Mouse (Mus musculus) embryonic facial prominence, embryonic 14.5 days (tissue): ENCODE measurements at regions not wholly inside any gene's neighbourhood (a gene's known extent, or its start where the extent isn't known, plus 50 kb on each side); places are given as distances from the start of the nearest gene placed in this dataset.

ENCODE experiments used
- ATAC-seq: fragments of 200-750 bp; cut with Nextera tagmentation; 2 replicates; pipeline ENCODE4 v1.8.0; 2017; ENCODE audit warnings: low read depth, moderate number of reproducible peaks, moderate TSS enrichment
- DNase-seq: peaks from one replicate; pipeline ENCODE4 v3.0.0-alpha.2; 2015; ENCODE audit warnings: low spot score
- H3K27ac ChIP-seq: fragments of 300-500 bp; sonication (generic); replicated peaks from 2 replicates; pipeline ENCODE4 v1.5.1; 2014; ENCODE audit warnings: low read depth, mild to moderate bottlenecking, low read length, moderate library complexity
- H3K27me3 ChIP-seq: fragments of 300-500 bp; sonication (generic); replicated peaks from 2 replicates; pipeline ENCODE4 v1.6.1; 2014; ENCODE audit warnings: low read length; ENCODE audit not compliant: control insufficient read depth, insufficient read depth
- H3K36me3 ChIP-seq: fragments of 300-500 bp; sonication (generic); 2 replicates; pipeline ENCODE4 v1.6.1; 2014; ENCODE audit warnings: low read length, mixed read lengths; ENCODE audit not compliant: control insufficient read depth, insufficient read depth
- H3K4me1 ChIP-seq: fragments of 300-500 bp; sonication (generic); 2 replicates; pipeline ENCODE4 v1.6.1; 2014; ENCODE audit warnings: antibody characterized with exemption, low read length; ENCODE audit not compliant: control insufficient read depth, insufficient read depth
- H3K4me2 ChIP-seq: fragments of 300-500 bp; sonication (generic); 2 replicates; pipeline ENCODE4 v1.6.1; 2014; ENCODE audit warnings: low read depth, mild to moderate bottlenecking, low read length, moderate library complexity, mixed read lengths
- H3K4me3 ChIP-seq: fragments of 300-500 bp; sonication (generic); 2 replicates; pipeline ENCODE4 v1.5.1; 2014; ENCODE audit warnings: low read depth, mild to moderate bottlenecking, low read length
- H3K9ac ChIP-seq: fragments of 300-500 bp; sonication (generic); 2 replicates; pipeline ENCODE4 v1.6.1; 2014; ENCODE audit warnings: low read depth, mild to moderate bottlenecking, low read length, moderate library complexity, mixed read lengths
- H3K9me3 ChIP-seq: fragments of 300-500 bp; sonication (generic); 2 replicates; pipeline ENCODE4 v1.6.1; 2016; ENCODE audit warnings: low read length; ENCODE audit not compliant: control insufficient read depth
- WGBS: fragments of 180-500 bp; shearing (Covaris S2); extraction: QIAGEN DNeasy Blood & Tissue Kit; methylation state at CpG from one replicate; pipeline ENCODE4 v1.1.7; 2014; 5-methylcytosine and 5-hydroxymethylcytosine counted together

- no peak overlapping the region for H3K4me2 ChIP-seq
- WGBS = 66% methylated on average over 3 of the region's 3 CpGs
- no peaks in the 10 kb centered on the region for H3K9me3 ChIP-seq
- ATAC-seq (no peak), DNase-seq (no peak)
- no peak overlapping the region for H3K27ac ChIP-seq
- H3K4me3 ChIP-seq = no peak overlapping the region
- H3K9ac ChIP-seq = no peak overlapping the region
- no peaks in the 10 kb centered on the region for H3K27me3 ChIP-seq
- no peaks in the 10 kb centered on the region for H3K36me3 ChIP-seq
- no peaks in the 10 kb centered on the region for H3K4me1 ChIP-seq
Measured at GRCm38 (mm10) chr1:57075221-57075620, 96.8 kb upstream of the Satb2 start.

GRCm38 (mm10) chr1:57076696-57077095 is 98.2 kb upstream of the Satb2 start:
- WGBS = 20% methylated on average over 8 of the region's 8 CpGs
- no peak overlapping the region for H3K27ac ChIP-seq
- no peak overlapping the region for H3K9ac ChIP-seq
- H3K36me3 ChIP-seq = no peaks in the 10 kb centered on the region
- no peak overlapping the region for H3K4me3 ChIP-seq
- no peaks in the 10 kb centered on the region for H3K4me1 ChIP-seq
- no peak for DNase-seq
- ATAC-seq = no peak
- no peaks in the 10 kb centered on the region for H3K27me3 ChIP-seq
- no peaks in the 10 kb centered on the region for H3K9me3 ChIP-seq
- no peak overlapping the region for H3K4me2 ChIP-seq

GRCm38 (mm10) chr1:57080306-57080705 is 101.9 kb upstream of the Satb2 start:
- Histone ChIP-seq H3K4me3 (no peak overlapping the region), H3K4me1 (peaks cover 7% of the 10 kb centered on the region; the same call in 1 of the 2 replicates), H3K9me3 (no peaks in the 10 kb centered on the region), H3K9ac (no peak overlapping the region), H3K4me2 (no peak overlapping the region), H3K36me3 (no peaks in the 10 kb centered on the region), H3K27me3 (no peaks in the 10 kb centered on the region), H3K27ac (no peak overlapping the region)
- 28% methylated on average over 4 of the region's 4 CpGs for WGBS
- DNase-seq (no peak), ATAC-seq (no peak)

- Histone ChIP-seq H3K27ac (no peak overlapping the region), H3K27me3 (no peaks in the 10 kb centered on the region), H3K9me3 (no peaks in the 10 kb centered on the region), H3K36me3 (no peaks in the 10 kb centered on the region), H3K4me1 (peaks cover 8% of the 10 kb centered on the region; the same call in 1 of the 2 replicates), H3K4me3 (no peak overlapping the region), H3K9ac (no peak overlapping the region), H3K4me2 (peak overlapping the region; percentile 28; the same call in 1 of the 2 replicates)
- no peak for DNase-seq
- ATAC-seq = no peak
- 43% methylated on average over 17 of the region's 17 CpGs for WGBS
Measured at GRCm38 (mm10) chr1:57083134-57083533, 104.7 kb upstream of the Satb2 start.

GRCm38 (mm10) chr1:57083540-57084083 is 105.2 kb upstream of the Satb2 start:
- H3K27me3 ChIP-seq = no peaks in the 10 kb centered on the region
- no peaks in the 10 kb centered on the region for H3K9me3 ChIP-seq
- no peak overlapping the region for H3K9ac ChIP-seq
- H3K4me1 ChIP-seq = peaks cover 10% of the 10 kb centered on the region; the same call in 1 of the 2 replicates
- H3K27ac ChIP-seq = no peak overlapping the region
- H3K4me2 ChIP-seq = 0 out of 2 replicates have a peak overlapping the region, but pooled peaks have one; percentile 28
- no peak for DNase-seq
- no peaks in the 10 kb centered on the region for H3K36me3 ChIP-seq
- H3K4me3 ChIP-seq = no peak overlapping the region
- WGBS = 68% methylated on average over 6 of the region's 6 CpGs
- ATAC-seq = no peak

GRCm38 (mm10) chr1:57095361-57096247 is 117.2 kb upstream of the Satb2 start:
- H3K9ac ChIP-seq = no peak overlapping the region
- ATAC-seq (peak; percentile 63), DNase-seq (peak; percentile 66)
- H3K4me2 ChIP-seq = peak overlapping the region; percentile 14; the same call in 1 of the 2 replicates
- H3K4me1 ChIP-seq = peaks cover 19% of the 10 kb centered on the region
- no peak overlapping the region for H3K4me3 ChIP-seq
- H3K9me3 ChIP-seq = no peaks in the 10 kb centered on the region
- H3K27me3 ChIP-seq = no peaks in the 10 kb centered on the region
- WGBS = 48% methylated on average over 18 of the region's 18 CpGs
- H3K27ac ChIP-seq = peak overlapping the region; percentile 68; the same call in 1 of the 2 replicates
- H3K36me3 ChIP-seq = no peaks in the 10 kb centered on the region

- H3K4me2 ChIP-seq = peak overlapping the region; percentile 14; the same call in 1 of the 2 replicates
- peak; percentile 64 for DNase-seq
- no peak overlapping the region for H3K4me3 ChIP-seq
- H3K9me3 ChIP-seq = no peaks in the 10 kb centered on the region
- no peaks in the 10 kb centered on the region for H3K27me3 ChIP-seq
- no peaks in the 10 kb centered on the region for H3K36me3 ChIP-seq
- H3K4me1 ChIP-seq = peaks cover 19% of the 10 kb centered on the region
- H3K9ac ChIP-seq = no peak overlapping the region
- H3K27ac ChIP-seq = peak overlapping the region; percentile 68; the same call in 1 of the 2 replicates
- WGBS = 37% methylated on average over 4 of the region's 4 CpGs
- ATAC-seq = 0 out of 2 replicates have a peak, but pooled peaks have one; percentile 20
Measured at GRCm38 (mm10) chr1:57096248-57096600, 117.8 kb upstream of the Satb2 start.

- no peaks in the 10 kb centered on the region for H3K9me3 ChIP-seq
- DNase-seq (peak; percentile 79), ATAC-seq (peak; percentile 32; the same call in 1 of the 2 replicates)
- H3K27ac ChIP-seq = peak overlapping the region; percentile 68; the same call in 1 of the 2 replicates
- no peaks in the 10 kb centered on the region for H3K36me3 ChIP-seq
- H3K4me2 ChIP-seq = 0 out of 2 replicates have a peak overlapping the region, but pooled peaks have one; percentile 14
- peaks cover 19% of the 10 kb centered on the region for H3K4me1 ChIP-seq
- WGBS = 34% methylated on average over 8 of the region's 8 CpGs
- no peaks in the 10 kb centered on the region for H3K27me3 ChIP-seq
- H3K9ac ChIP-seq = peak overlapping the region; percentile 22; the same call in 1 of the 2 replicates
- H3K4me3 ChIP-seq = no peak overlapping the region
Measured at GRCm38 (mm10) chr1:57096740-57097139, 118.3 kb upstream of the Satb2 start.
